Mouse (Mus musculus) kidney, postnatal 10 days (tissue): ENCODE measurements at regions not wholly inside any gene's neighbourhood (a gene's known extent, or its start where the extent isn't known, plus 50 kb on each side); places are given as distances from the start of the nearest gene placed in this dataset.

ENCODE experiments used
- DNase-seq: peaks from one replicate; pipeline ENCODE4 v3.0.0; 2021; ENCODE audit warnings: mixed read lengths

- DNase-seq = no peak
Measured at GRCm38 (mm10) chr11:90783537-90783936, 95.4 kb upstream of the Tom1l1 start.

- peak; percentile 60 for DNase-seq
Measured at GRCm38 (mm10) chr11:90782975-90783374, 94.8 kb upstream of the Tom1l1 start.

GRCm38 (mm10) chr11:90775752-90776151 is 87.6 kb upstream of the Tom1l1 start:
- no peak for DNase-seq

GRCm38 (mm10) chr11:90755981-90756380 is 67.8 kb upstream of the Tom1l1 start:
- no peak for DNase-seq

GRCm38 (mm10) chr11:90748448-90748847 is 60.3 kb upstream of the Tom1l1 start:
- DNase-seq = no peak

GRCm38 (mm10) chr11:90741952-90742617 is 53.9 kb upstream of the Tom1l1 start:
- no peak for DNase-seq

GRCm38 (mm10) chr11:90739501-90739900 is 51.3 kb upstream of the Tom1l1 start:
- peak; percentile 61 for DNase-seq

- DNase-seq = no peak
Measured at GRCm38 (mm10) chr11:90738741-90739140, 50.6 kb upstream of the Tom1l1 start.
